Mouse (Mus musculus) megakaryocyte, embryonic 14.5 days (primary cell): ENCODE results near the gene D130052B06Rik. TPM values are rescaled to one million over a fixed set of nuclear protein-coding genes. Genes with fewer than 3 reads are reported as not detected.

Source experiments
- H3K27me3 ChIP-seq: replicated peaks from 2 replicates; pipeline ENCODE3; 2012; ENCODE audit warnings: inconsistent platforms
- H3K36me3 ChIP-seq: replicated peaks from 2 replicates; pipeline ENCODE3; 2012; ENCODE audit warnings: low read length, inconsistent platforms, mixed read lengths
- H3K4me1 ChIP-seq: 2 replicates; pipeline ENCODE4 v1.6.1; 2012; ENCODE audit warnings: inconsistent platforms
- H3K4me3 ChIP-seq: replicated peaks from 2 replicates; pipeline ENCODE3; 2012; ENCODE audit warnings: moderate library complexity, mild to moderate bottlenecking, inconsistent platforms
- H3K9me3 ChIP-seq: 2 replicates; pipeline ENCODE4 v1.6.1; 2012; ENCODE audit warnings: inconsistent platforms
- FLI1 ChIP-seq: IDR thresholded peaks from 2 replicates; pipeline ENCODE4 v1.6.1; 2012; ENCODE audit warnings: low read length, inconsistent platforms, mixed read lengths
- GATA1 ChIP-seq: IDR thresholded peaks from 3 replicates; pipeline ENCODE4 v1.6.1; 2012; ENCODE audit warnings: mixed read lengths, low read length, inconsistent platforms, borderline replicate concordance
- polyA plus RNA-seq: library from polyadenylated mRNA; stranded (reverse); fragments of >175 nt; gene quantifications from 2 replicates; pipeline ENCODE4 v1.2.3, GENCODE M21; 2012; ENCODE audit warnings: low replicate concordance; ENCODE audit not compliant: insufficient read depth

The D130052B06Rik gene
- polyA plus RNA-seq: not detected in 2 replicates

DNA sequence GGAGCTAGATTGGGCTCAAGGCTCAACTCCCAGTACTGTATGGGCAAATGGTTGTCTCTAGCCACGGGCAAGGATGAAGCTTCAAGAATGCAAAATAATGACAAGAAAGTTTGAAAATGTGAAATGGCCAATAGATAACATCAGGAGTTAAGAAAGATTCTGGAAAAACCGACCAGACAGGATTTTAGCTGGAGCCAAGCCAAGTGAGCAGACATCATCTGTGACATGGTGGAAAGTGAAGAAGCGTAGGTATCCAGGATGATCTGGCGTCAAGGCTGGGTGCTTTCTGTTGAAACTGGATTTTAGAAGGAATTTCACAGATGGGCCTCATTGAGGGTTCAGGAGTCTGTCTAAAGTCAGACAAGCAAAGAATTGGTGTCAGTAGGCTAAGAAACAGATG lies at the start of gene D130052B06Rik:
Gene D130052B06Rik, plus strand, starts transcription at position 317 of the 400 bp plus-strand sequence.
- H3K36me3 ChIP-seq: no peaks in the 10 kb centered on the region
- H3K4me1 ChIP-seq: no peaks in the 10 kb centered on the region
- TF ChIP-seq GATA1 (no peak), FLI1 (no peak)
- H3K4me3 ChIP-seq: no peak within 1 kb of the TSS
- H3K9me3 ChIP-seq: no peaks in the 10 kb centered on the region
- peaks cover 6% of the 10 kb centered on the region for H3K27me3 ChIP-seq

DNA sequence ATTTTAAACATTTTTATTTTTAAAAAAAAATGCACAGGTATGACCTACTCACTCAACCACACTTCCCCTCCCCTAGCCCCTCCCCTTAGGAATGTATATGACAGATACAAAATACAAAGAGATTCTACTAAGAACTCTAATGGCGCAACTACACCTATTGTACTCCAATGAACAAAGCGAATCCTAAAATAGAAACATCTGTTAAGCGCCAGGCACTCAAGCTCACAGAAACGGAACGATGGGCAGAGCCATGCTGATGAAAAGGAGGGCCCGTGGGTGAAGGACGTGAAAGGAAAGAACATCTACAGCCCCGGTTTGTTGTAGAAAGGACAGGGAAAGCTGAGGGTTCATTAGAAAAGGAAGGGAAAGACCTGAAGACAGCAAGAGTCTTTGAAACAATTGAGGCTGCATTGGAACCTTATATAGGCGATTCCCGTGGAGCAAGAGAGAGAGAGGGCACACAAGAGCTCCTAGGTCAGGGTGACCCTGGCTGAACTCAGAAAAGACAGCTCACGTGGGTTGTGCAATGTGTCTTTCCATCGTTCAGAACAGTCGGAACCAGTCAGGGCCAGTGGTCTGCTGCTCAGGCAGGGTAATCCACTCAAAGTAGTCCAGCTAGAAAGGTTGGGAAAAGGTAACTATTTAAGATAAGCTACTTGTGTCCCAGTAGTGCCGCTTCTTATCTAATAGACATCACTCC lies 48.1 kb upstream of the D130052B06Rik start:
- Histone ChIP-seq H3K27me3 (no peaks in the 10 kb centered on the region), H3K36me3 (no peaks in the 10 kb centered on the region), H3K9me3 (no peaks in the 10 kb centered on the region), H3K4me3 (no peak overlapping the region), H3K4me1 (no peaks in the 10 kb centered on the region)
- TF ChIP-seq GATA1 (no peak), FLI1 (no peak)

DNA sequence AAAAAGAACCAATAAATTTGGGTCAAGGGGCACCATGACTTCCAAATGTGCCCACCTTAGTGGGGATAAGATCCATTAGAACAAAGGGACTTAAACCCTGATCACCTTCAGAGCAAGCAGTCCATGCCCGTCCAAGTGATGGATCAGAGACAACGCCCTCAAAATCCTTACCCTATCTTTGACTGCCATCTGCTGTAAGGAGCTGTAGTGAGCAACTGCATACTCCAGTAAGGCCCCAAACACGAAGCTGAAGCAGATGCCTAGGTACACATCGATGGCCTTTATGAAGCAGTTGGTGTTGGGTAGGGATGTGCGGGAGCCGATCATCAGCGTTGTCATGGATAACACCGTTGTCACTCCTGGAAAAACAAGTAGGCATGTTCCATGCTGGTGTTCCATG lies 45.0 kb upstream of the D130052B06Rik start:
- TF ChIP-seq FLI1 (no peak), GATA1 (no peak)
- no peaks in the 10 kb centered on the region for H3K4me1 ChIP-seq
- no peaks in the 10 kb centered on the region for H3K9me3 ChIP-seq
- peaks cover 2% of the 10 kb centered on the region for H3K27me3 ChIP-seq
- no peaks in the 10 kb centered on the region for H3K36me3 ChIP-seq
- no peak overlapping the region for H3K4me3 ChIP-seq

DNA sequence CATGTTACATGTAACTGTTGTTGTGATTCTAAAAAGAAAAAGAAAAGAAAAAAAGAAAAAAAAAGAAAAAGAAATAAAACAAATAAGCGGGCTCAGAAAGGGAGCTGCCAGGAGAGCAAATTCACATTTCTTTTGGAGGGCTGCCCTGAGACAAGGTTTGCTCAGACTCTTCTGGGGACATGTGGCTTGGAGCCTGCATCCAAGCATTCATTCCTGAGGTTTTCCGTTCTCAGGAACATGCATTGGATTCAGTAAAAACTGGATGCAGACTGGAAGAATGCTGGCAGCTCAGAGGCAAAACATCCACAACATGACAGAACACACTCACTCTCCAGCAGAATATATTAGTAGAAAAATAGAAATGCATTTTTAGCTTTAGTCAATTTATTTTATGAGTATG lies 35.2 kb upstream of the D130052B06Rik start:
- no peak for TF ChIP-seq GATA1
- TF ChIP-seq FLI1: no peak
- Histone ChIP-seq H3K4me3 (no peak overlapping the region), H3K27me3 (no peaks in the 10 kb centered on the region), H3K36me3 (no peaks in the 10 kb centered on the region), H3K9me3 (peaks cover 14% of the 10 kb centered on the region), H3K4me1 (no peaks in the 10 kb centered on the region)

DNA sequence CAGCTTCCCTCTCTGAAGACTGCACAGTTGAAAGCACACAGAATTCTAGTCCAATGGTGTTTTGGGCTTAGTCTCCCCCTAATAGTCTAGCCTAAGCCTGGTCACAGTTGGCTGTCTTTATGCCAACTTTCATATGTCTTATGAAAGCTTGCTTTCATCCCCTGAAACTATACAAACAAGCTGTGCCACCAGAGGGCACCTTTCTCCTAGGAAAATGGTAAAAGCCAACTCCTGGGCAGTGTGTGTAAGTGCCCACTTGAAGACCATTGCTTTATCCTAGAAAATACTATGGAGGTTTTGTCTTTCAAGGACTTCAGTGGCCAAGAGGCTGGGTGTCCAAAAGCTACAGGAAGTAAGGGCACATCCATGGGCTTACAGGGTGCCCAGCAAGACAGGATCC lies 28.7 kb upstream of the D130052B06Rik start:
- no peaks in the 10 kb centered on the region for H3K4me1 ChIP-seq

DNA sequence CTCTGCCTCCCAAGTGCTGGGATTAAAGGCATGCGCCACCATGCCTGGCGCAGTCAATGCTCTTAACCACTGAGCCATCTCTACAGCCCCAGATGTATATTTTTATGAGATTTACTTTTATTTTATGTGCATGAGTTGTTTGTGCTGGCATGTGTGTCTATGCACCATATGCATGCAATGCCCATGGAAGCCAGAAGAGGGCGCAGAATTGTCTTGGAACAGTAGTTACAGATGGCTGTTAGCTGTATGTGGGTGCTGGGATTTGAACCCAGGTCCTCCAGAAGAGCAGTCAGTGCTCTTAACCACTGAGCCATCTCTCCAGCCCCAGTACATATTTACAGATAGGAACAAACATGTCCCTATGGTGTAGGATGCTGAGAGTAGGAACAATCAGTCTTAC lies 24.2 kb upstream of the D130052B06Rik start:
- H3K27me3 ChIP-seq: peaks cover 9% of the 10 kb centered on the region
- no peak overlapping the region for H3K4me3 ChIP-seq
- peaks cover 5% of the 10 kb centered on the region; the same call in 1 of the 2 replicates for H3K9me3 ChIP-seq
- no peaks in the 10 kb centered on the region for H3K4me1 ChIP-seq
- TF ChIP-seq FLI1 (no peak), GATA1 (no peak)
- H3K36me3 ChIP-seq: no peaks in the 10 kb centered on the region

More for the DNA sequence above, 28.7 kb upstream of the D130052B06Rik start:
- peaks cover 4% of the 10 kb centered on the region for H3K27me3 ChIP-seq
- H3K36me3 ChIP-seq: no peaks in the 10 kb centered on the region
- H3K9me3 ChIP-seq: peaks cover 5% of the 10 kb centered on the region; the same call in 1 of the 2 replicates
- TF ChIP-seq GATA1: no peak
- no peak for TF ChIP-seq FLI1
- H3K4me3 ChIP-seq: no peak overlapping the region

DNA sequence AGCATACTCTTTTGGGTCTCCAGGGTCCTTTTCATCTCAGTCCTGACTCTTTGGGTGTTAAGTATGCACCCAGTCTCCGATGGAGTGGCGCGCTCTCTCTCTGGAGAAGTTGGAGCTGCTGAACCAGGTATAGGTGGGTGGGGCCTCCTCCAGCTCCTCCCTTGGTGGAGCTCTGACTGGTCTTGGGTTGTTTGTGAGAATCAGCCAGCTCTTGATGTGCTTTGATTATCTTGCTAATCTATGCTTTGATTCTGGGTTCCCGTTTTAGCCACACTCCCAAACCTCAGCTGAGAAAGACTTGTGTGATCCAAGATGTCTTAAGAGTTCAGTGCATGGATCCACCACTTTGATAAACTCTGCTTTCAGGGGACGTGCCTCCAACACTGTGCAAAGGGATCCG lies 20.2 kb upstream of the D130052B06Rik start, which contains the start of gene Gabrp:
Gene Gabrp, minus strand, starts transcription at position 101 of the 400 bp plus-strand sequence.
- Histone ChIP-seq H3K4me1 (no peaks in the 10 kb centered on the region), H3K27me3 (peaks cover 7% of the 10 kb centered on the region), H3K4me3 (no peak within 1 kb of the TSS), H3K36me3 (no peaks in the 10 kb centered on the region), H3K9me3 (peaks cover 4% of the 10 kb centered on the region; the same call in 1 of the 2 replicates)
- no peak for TF ChIP-seq FLI1
- no peak for TF ChIP-seq GATA1

DNA sequence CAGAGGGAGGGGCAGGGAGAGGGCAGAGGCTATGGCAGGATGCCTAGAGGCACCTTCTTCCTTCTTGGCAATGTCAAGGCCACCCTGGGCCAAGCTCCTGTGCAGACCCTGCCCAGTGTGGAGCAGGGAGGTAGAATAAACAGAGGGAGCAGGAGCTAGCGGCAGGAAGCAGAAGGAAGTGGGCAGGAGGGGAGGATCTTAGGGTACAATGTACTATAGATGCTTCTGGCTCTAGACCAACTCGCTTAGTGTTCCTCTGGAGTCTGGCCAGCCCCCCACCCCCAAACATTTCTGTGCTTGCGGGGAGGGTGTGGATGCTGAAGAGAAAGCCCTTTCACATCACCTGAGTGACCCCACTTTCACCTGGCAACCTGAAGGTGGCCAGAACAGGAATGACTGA lies 19.5 kb upstream of the D130052B06Rik start:
- H3K4me1 ChIP-seq: no peaks in the 10 kb centered on the region
- no peaks in the 10 kb centered on the region for H3K9me3 ChIP-seq
- H3K36me3 ChIP-seq: no peaks in the 10 kb centered on the region
- TF ChIP-seq FLI1 (no peak), GATA1 (no peak)
- no peak overlapping the region for H3K4me3 ChIP-seq
- H3K27me3 ChIP-seq: peaks cover 7% of the 10 kb centered on the region

DNA sequence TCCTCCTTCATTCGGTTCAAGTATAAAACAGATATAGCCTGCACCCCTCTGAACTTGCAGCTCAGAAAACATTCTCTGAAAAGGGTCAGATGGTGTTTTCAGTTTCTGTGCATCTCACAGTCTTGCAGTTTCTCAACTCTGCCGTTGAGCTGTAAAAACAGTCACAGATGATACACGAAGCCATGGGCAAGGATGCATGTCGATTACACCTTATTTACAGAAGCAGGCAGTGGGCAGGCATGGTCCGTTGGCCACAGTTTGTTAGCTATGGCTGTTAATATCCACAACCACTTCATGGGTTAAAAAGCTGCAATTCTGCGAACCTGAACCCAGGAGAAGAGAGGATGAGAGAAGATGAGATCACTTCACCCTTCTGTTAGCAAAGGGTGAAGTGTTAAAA lies 12.5 kb upstream of the D130052B06Rik start:
- Histone ChIP-seq H3K4me1 (no peaks in the 10 kb centered on the region), H3K4me3 (no peak overlapping the region), H3K27me3 (no peaks in the 10 kb centered on the region), H3K36me3 (no peaks in the 10 kb centered on the region), H3K9me3 (no peaks in the 10 kb centered on the region)
- TF ChIP-seq FLI1 (no peak), GATA1 (no peak)

DNA sequence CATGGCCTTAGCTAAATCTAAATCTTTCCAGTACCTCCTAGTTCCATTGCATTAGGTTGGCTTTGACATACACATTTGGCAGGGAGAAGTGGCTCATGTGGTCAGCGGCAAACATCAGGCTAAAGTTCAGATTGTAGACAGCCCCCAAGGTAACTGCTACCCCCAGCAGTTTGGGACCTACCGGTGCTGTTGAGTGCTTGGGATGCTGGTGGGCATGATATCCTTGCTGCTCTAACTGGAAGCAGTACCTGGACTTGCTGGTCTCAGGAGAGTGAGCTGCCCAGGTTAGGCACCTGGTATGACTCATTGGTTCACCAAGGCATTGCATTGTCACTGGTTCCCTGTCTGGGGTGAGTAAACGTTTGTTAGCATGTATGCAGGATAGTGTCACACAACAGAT lies 8.3 kb upstream of the D130052B06Rik start:
- H3K27me3 ChIP-seq: peaks cover 2% of the 10 kb centered on the region
- no peaks in the 10 kb centered on the region for H3K4me1 ChIP-seq
- no peaks in the 10 kb centered on the region for H3K36me3 ChIP-seq
- no peaks in the 10 kb centered on the region for H3K9me3 ChIP-seq
- H3K4me3 ChIP-seq: no peak overlapping the region
- TF ChIP-seq FLI1: no peak
- TF ChIP-seq GATA1: no peak
